ENCODE assay signal across 18 mouse cellular contexts in the genomic region with DNA sequence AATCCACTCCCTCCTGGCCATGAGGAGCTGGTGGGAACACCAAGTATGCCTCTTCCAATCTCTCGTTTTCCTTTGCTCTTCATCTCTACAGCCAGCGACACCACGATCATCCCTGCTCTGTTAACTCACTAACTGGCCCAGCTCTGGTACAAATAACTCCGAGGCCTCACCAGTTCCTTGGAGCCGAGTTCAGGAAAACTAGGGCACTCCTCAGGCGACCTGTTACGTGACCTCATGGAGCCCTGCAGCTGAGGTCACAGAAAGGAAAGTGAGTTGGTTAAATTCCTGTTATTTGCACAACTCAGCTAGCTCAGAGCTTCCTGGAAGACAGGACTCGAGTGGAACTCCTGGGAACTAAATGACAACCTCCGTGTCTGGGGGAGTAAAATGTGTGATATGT. TPM values are rescaled to one million over a fixed set of nuclear protein-coding genes. Genes with fewer than 3 reads are reported as not detected.
"Had no signal": no experiment of that assay in that cellular context is flagged by ENCODE, and none has a peak within 500 bp of the region (broad histone marks: within the 10 kb centered on the region; RNA-seq: fewer than 3 reads in every experiment).

No protein-coding gene starts in this region.

- H3K9me3 ChIP-seq: hindbrain, embryonic 13.5 days; limb, embryonic 12.5 days; liver, embryonic 13.5 days; lung, embryonic 15.5 days; megakaryocyte, embryonic 14.5 days; midbrain, embryonic 15.5 days had no signal

- H3K4me2 ChIP-seq: hindbrain, embryonic 13.5 days; limb, embryonic 12.5 days; liver, embryonic 13.5 days; lung, embryonic 15.5 days; midbrain, embryonic 11.5 days; midbrain, embryonic 15.5 days had no signal

- DNase-seq: layer of hippocampus, adult 9-11 months; layer of hippocampus, postnatal 36 days; liver; liver, embryonic 13.5 days; liver, postnatal 0 days; lung, postnatal 14 days; right cerebral cortex, postnatal 14 days; thymus, adult 2 months; thymus, postnatal 25 days had no signal

- H3K4me1 ChIP-seq: lung, embryonic 15.5 days had no signal

- H3K9ac ChIP-seq: hindbrain, embryonic 13.5 days; limb, embryonic 12.5 days; liver, embryonic 13.5 days; liver, postnatal 0 days; lung, embryonic 15.5 days; midbrain, embryonic 15.5 days had no signal

- ATAC-seq: hindbrain, postnatal 0 days; liver, postnatal 0 days; midbrain, embryonic 15.5 days had no signal

- H3K36me3 ChIP-seq: hindbrain, embryonic 13.5 days; limb, embryonic 12.5 days; liver, embryonic 13.5 days; lung, embryonic 15.5 days; midbrain, embryonic 15.5 days had no signal

- H3K27ac ChIP-seq: hindbrain, embryonic 13.5 days; hindbrain, postnatal 0 days; limb, embryonic 12.5 days; liver, embryonic 13.5 days; lung, embryonic 15.5 days; macrophage; midbrain, embryonic 15.5 days had no signal

- H3K4me3 ChIP-seq: hindbrain, embryonic 13.5 days; limb, embryonic 12.5 days; liver, embryonic 13.5 days; lung, embryonic 15.5 days; megakaryocyte, embryonic 14.5 days; midbrain, embryonic 15.5 days had no signal

RNA-seq across cellular contexts. Expression of gene Cdcp1, which starts 2.5 kb away (rescaled TPM):
- total RNA-seq: layer of hippocampus, adult 18-20 months; layer of hippocampus, postnatal 36 days had no signal
- polyA plus RNA-seq: macrophage had no signal
